Mouse (Mus musculus): Measurements from ENCODE around the gene Atf7ip. TPM values are rescaled to one million over a fixed set of nuclear protein-coding genes. Genes with fewer than 3 reads are reported as not detected.
"Not testable (repeated sequence)": the region's sequence is repeated elsewhere in the genome, so short reads cannot be mapped to it uniquely, and the experiment has no call there.

The Atf7ip gene
- 13.8 and 15.4 TPM in 2 replicates for polyA plus RNA-seq (2012; ENCODE audit: insufficient read depth, insufficient read length, missing spikeins)

DNA sequence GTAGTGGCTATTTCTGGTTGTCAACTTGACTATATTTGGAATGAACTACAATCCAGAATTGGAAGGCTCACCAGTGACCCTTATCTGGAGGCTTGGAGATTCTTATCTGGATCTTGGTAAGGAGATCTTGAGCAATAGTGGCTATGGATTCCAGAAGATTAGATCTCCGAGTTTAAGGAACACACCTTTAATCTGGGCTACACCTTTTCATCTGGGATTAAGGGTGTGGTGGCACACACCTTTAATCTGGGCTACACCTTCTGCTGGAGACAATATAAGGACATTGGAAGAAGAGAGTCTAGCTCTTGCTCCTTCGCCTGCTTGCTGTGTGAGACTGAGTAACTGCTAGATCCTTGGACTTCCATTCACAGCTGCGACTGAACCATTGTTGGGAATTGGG lies at the start of gene Atf7ip:
TSS of gene Atf7ip (plus strand) at position 301 of the 400 bp plus-strand sequence.
- not testable (repeated sequence) for H3K27ac ChIP-seq (replicated peaks; ENCODE audit: low read depth, low read length); H3K4me1 ChIP-seq (ENCODE audit: control insufficient read depth, insufficient read depth, insufficient read length, low read length); H3K4me3 ChIP-seq (ENCODE audit: insufficient read depth, low read depth, low read length)

DNA sequence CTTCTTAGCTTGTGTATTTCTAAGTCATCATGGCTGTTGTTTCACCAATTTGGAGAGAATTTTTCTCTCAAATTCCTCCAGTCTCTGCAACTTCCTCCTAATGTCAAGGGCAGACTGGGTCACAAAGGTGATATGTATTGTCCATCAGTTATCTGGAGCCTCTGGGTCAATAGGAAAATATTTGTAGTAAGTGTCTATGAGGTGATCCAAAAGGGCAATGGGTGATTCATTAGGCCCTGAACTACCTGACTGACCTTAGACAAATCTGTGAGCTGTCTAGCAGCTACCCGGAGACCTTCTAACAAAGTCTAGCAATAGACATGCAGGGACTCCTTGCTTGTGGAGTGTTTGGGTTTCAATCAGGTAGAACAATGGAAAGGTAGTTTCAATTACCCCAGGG lies 49.7 kb upstream of the Atf7ip start:
- Histone ChIP-seq H3K4me3 (ENCODE audit: insufficient read depth, low read depth, low read length) (no peak overlapping the region), H3K4me1 (ENCODE audit: control insufficient read depth, insufficient read depth, insufficient read length, low read length) (no peaks in the 10 kb centered on the region), H3K27ac (replicated peaks; ENCODE audit: low read depth, low read length) (no peak overlapping the region)

DNA sequence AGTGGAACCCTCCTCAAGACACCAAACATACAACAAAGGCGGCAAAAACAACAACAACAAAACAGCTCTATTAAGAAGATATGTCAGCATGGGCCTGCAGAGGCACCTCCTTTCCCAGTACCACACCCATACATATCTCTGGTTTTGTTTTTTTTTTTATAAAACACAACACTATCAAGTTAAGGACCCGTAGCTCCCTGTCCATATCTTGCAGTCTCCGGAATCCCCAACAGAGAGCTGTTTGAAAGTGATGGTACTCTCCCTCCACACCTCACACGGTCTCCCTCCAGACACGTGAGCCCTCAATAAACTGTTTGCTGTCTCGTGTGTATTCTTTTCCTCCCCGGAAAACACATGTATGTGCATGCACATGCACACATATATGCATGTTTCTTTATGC lies 46.8 kb upstream of the Atf7ip start:
- Histone ChIP-seq H3K4me3 (ENCODE audit: insufficient read depth, low read depth, low read length) (no peak overlapping the region), H3K27ac (replicated peaks; ENCODE audit: low read depth, low read length) (no peak overlapping the region), H3K4me1 (ENCODE audit: control insufficient read depth, insufficient read depth, insufficient read length, low read length) (peaks cover 3% of the 10 kb centered on the region; the same call in 1 of the 2 replicates)

DNA sequence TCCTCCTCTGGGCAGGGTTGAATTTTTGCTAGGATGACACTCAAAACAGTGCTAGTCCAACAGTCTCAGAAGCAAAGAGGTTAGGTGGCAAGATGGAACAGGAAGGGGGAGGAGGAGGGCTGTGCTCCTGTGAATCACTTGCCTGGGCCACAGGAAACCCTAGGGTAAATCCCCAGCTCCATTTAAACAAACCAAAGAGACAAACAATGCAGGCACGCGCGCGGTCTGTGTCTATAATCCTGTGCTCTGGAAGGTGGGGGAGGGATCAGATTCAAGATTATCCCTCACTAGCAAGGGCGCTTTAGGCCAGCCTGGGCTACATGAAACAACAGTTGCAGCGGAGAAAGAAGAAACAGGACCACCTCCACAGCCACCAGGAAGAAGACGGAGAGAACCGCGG lies 42.5 kb upstream of the Atf7ip start:
- H3K4me3 ChIP-seq (ENCODE audit: insufficient read depth, low read depth, low read length): no peak overlapping the region
- H3K4me1 ChIP-seq (ENCODE audit: control insufficient read depth, insufficient read depth, insufficient read length, low read length): peaks cover 12% of the 10 kb centered on the region; the same call in 1 of the 2 replicates
- H3K27ac ChIP-seq (replicated peaks; ENCODE audit: low read depth, low read length): peak overlapping the region; percentile 80

- no peak overlapping the region for H3K4me3 ChIP-seq (ENCODE audit: insufficient read depth, low read depth, low read length)
- peak overlapping the region; percentile 80 for H3K27ac ChIP-seq (replicated peaks; ENCODE audit: low read depth, low read length)
- H3K4me1 ChIP-seq (ENCODE audit: control insufficient read depth, insufficient read depth, insufficient read length, low read length): peaks cover 17% of the 10 kb centered on the region; the same call in 1 of the 2 replicates
Measured at GRCm38 (mm10) chr6:136464121-136464621, 41.8 kb upstream of the Atf7ip start.

DNA sequence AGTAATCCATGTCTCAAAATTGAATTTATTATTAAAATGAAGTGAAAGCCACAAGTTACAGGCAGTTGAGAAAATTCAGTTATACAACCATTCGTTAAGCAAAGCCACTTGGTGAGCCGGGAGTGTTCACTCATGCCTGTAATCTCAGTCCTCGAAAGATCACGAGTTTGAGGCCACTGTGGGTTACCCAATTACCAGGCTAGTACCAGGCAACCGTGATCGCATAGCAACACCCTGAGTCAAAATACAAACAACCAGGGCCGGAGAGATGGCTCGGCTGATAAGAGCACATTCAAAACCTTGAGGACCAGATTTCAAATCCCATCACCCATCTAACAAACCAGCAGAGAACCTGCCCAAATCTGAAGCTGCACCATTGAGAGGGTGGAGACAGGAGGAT lies 40.9 kb upstream of the Atf7ip start:
- H3K4me3 ChIP-seq (ENCODE audit: insufficient read depth, low read depth, low read length): no peak overlapping the region
- H3K27ac ChIP-seq (replicated peaks; ENCODE audit: low read depth, low read length): no peak overlapping the region; the same call in 1 of the 2 replicates
- peaks cover 20% of the 10 kb centered on the region; the same call in 1 of the 2 replicates for H3K4me1 ChIP-seq (ENCODE audit: control insufficient read depth, insufficient read depth, insufficient read length, low read length)

- Histone ChIP-seq H3K4me1 (ENCODE audit: control insufficient read depth, insufficient read depth, insufficient read length, low read length) (peaks cover 24% of the 10 kb centered on the region), H3K4me3 (ENCODE audit: insufficient read depth, low read depth, low read length) (peak overlapping the region; percentile 34)
Measured at GRCm38 (mm10) chr6:136465959-136466381, 40.0 kb upstream of the Atf7ip start.

DNA sequence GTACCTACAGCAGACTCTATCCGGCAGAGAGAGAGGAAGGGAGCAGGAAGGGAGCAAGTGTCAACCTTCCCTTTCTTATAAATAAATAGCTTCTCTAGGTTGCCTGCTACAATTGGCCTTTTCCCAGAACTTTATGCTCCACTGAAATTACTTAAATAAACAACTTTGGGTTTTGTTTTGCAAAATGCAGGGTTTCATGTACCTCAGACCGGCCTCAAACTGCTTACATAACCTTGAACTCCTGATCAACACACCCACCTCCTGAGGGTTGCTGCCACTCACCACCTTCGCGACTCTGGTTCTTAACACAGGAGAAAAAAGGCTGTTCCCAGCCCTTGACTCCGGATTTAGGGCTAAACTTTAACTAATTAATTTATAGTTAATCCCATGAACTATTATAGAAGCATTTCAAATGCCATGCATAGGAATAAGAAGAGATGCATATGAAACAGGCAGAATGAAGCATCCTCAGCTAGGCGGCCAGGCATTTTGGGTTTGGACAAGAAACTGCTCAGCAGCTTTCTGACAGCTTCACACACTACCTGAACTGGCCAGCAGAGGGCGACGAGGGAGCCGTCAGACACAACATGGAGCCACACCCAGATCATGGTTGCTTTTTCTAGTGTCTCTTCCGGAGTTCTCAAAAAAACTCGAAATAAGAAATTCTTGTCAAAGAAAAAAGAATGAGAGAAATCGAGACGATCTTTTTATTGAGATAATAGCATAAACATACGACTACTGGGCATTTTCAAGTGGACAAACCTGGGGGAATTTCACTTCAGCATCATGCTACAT lies 38.8 kb upstream of the Atf7ip start:
- H3K4me3 ChIP-seq (ENCODE audit: insufficient read depth, low read depth, low read length): no peak overlapping the region
- peaks cover 25% of the 10 kb centered on the region for H3K4me1 ChIP-seq (ENCODE audit: control insufficient read depth, insufficient read depth, insufficient read length, low read length)
- H3K27ac ChIP-seq (replicated peaks; ENCODE audit: low read depth, low read length): peak overlapping the region; percentile 90

More at GRCm38 (mm10) chr6:136465959-136466381, 40.0 kb upstream of the Atf7ip start:
- H3K27ac ChIP-seq (replicated peaks; ENCODE audit: low read depth, low read length): peak overlapping the region; percentile 62

GRCm38 (mm10) chr6:136467837-136468236 lies 38.1 kb upstream of the Atf7ip start:
- no peak overlapping the region for H3K4me3 ChIP-seq (ENCODE audit: insufficient read depth, low read depth, low read length)
- H3K27ac ChIP-seq (replicated peaks; ENCODE audit: low read depth, low read length): peak overlapping the region; percentile 90
- H3K4me1 ChIP-seq (ENCODE audit: control insufficient read depth, insufficient read depth, insufficient read length, low read length): peaks cover 25% of the 10 kb centered on the region

GRCm38 (mm10) chr6:136468401-136468912 lies 37.5 kb upstream of the Atf7ip start:
- H3K4me1 ChIP-seq (ENCODE audit: control insufficient read depth, insufficient read depth, insufficient read length, low read length): peaks cover 25% of the 10 kb centered on the region
- no peak overlapping the region for H3K4me3 ChIP-seq (ENCODE audit: insufficient read depth, low read depth, low read length)
- peak overlapping the region; percentile 68 for H3K27ac ChIP-seq (replicated peaks; ENCODE audit: low read depth, low read length)

DNA sequence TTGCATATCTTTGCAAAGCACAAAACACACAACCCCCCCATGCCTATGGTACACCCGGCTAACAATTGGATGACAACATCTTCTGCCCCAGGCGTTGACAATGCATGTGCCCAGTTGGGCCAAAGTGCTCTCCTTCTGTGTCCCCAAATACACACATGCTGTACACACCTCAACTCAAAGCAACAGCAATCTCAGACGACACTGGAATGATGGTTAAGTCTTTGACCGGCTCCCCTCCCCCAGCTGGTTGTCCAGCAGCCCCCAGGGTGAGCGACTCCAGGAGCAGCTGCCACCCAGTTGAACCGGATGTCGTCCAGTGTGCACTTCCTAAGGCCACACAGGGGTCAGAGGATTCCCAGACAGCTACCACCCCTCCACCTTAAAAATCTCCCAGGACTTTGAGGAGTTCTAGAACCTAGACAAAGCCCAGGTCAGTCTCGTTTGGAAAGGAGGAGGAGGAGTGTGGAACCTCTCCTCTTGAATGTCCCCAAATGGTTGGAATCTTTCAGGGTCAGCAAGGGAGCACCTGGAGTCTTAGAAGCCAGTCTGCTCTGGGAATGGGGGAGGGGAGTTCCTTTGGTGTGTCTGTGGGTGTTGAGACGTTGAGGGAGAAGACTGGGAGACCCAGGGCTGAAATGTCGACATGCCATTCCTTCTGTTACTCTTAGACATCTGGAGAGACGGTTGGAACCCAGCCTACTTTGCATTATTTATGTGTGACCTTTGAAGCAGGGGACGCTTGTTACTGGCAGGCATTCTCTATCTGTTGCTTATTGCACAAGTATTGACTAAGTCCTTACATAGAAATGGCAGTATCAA lies 36.8 kb upstream of the Atf7ip start:
- H3K4me1 ChIP-seq (ENCODE audit: control insufficient read depth, insufficient read depth, insufficient read length, low read length): peaks cover 22% of the 10 kb centered on the region
- peak overlapping the region; percentile 68 for H3K27ac ChIP-seq (replicated peaks; ENCODE audit: low read depth, low read length)
- H3K4me3 ChIP-seq (ENCODE audit: insufficient read depth, low read depth, low read length): no peak overlapping the region

DNA sequence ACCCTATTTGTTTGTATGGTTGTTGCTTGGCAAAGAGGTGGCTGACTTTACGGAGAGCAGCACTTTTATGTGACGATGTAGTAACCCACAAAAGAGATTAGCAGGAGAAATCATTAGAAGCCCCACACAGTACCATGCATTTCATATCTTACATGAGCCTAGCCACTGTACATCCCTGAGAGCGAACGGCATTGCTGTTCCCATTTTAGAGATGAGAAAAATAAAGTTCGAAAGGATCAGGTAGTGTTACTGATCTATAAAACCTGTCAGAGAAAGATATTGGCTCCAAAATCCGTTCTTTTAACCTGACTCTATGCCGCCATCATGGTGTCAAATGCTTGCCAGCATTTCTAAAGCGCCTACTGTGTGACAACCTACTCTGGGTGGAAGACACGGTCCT lies 36.2 kb upstream of the Atf7ip start:
- H3K27ac ChIP-seq (replicated peaks; ENCODE audit: low read depth, low read length): peak overlapping the region; percentile 68
- peaks cover 19% of the 10 kb centered on the region for H3K4me1 ChIP-seq (ENCODE audit: control insufficient read depth, insufficient read depth, insufficient read length, low read length)

DNA sequence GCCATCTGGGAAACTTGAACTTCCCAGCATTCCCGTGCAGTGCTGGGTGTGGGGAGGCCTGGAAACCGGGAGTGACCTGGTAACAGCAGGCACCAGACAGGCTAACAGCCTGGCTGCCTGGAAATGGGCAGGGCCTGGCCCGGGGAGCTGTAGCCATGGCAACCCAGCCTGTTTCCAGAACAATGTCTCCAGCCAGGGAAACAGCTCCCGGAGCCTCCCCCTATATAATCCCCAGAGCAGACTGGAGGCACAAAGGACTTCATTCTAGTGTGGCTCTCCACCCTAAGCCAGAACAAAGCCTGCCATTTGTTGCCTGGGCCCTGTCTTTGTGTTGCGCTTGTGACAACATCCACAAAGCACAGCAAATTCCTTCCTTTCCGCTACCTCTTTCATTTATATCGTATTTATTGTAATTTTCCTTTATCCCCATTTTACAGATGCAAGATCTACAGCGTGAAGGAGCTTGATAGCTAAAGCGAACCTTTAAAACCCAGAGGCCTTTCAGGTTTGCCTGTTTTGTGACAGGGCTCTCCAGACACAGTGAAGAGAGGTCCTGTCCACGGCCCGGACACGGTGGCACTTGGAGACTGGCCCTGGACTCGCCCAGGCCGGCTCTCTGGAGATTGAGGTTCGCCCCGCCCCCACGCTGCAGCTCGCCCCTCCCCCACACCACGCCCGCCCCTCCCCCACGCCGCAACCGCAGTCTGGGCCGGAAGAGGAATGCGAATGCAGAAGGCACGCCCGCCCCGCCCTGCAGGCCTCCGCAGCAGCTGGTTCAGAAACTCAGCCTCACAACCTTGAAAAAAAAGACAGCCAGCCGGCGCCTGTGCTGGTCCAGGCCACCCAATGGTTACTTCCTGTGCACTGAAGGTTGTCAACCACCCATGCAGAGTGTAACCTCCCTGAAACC lies 35.4 kb upstream of the Atf7ip start:
- Histone ChIP-seq H3K4me3 (ENCODE audit: insufficient read depth, low read depth, low read length) (no peak overlapping the region), H3K4me1 (ENCODE audit: control insufficient read depth, insufficient read depth, insufficient read length, low read length) (peaks cover 19% of the 10 kb centered on the region), H3K27ac (replicated peaks; ENCODE audit: low read depth, low read length) (peak overlapping the region; percentile 86)

More for the DNA sequence above, 36.2 kb upstream of the Atf7ip start:
- H3K4me3 ChIP-seq (ENCODE audit: insufficient read depth, low read depth, low read length): no peak overlapping the region

DNA sequence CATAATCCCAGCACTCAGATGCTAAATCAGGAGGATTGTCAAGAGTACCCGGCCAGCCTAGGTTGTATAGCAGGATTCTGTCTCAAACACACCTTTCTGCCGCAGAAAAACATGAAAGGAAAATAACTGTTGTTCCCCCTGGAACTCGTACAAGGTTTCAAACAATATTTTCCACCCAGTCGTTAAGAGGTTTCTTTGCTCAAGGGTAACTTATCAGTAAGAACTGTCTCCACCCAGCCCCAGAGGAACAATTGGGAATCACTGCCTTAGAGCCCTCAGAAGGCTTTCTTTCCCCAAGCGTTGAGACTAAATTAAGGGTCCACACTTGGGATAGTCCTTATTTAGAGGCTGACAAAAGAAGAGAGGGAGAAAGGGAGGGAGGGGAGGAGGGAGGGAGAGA lies 34.4 kb upstream of the Atf7ip start:
- peaks cover 15% of the 10 kb centered on the region for H3K4me1 ChIP-seq (ENCODE audit: control insufficient read depth, insufficient read depth, insufficient read length, low read length)
- no peak overlapping the region for H3K4me3 ChIP-seq (ENCODE audit: insufficient read depth, low read depth, low read length)
- peak overlapping the region; percentile 40 for H3K27ac ChIP-seq (replicated peaks; ENCODE audit: low read depth, low read length)

Measured in brown adipose tissue, adult 24 weeks (tissue).